In the genomic region with DNA sequence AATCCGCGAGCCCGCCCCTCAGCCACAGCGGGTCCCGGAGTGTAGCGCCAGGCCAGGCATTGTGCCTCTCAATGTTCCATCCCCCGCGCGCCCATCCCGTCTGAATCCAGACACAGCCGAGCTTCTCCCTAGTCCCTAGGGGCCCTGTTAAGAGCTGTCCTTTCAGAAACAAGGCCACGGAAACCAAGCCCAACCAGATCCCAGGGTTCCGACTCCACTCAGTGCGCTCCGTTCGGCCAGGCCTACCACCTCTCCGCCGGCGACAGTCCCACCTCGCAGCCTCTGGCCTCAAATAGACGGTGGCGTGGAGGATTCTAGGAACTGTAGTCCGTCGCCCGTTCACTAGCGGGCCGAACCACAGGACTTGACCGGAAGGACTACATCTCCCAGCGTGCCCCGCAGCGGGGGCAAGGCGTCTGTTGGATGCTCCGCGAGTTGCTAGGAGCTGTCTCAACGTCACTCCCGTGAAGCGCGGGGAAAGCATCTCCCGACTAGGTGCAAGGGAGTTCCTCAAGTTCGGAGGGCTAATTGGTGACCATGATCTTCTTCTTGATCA, we compare ENCODE assay signal across 8 mouse cellular contexts. TPM values are rescaled to one million over a fixed set of nuclear protein-coding genes. Genes with fewer than 3 reads are reported as not detected.
A peak's percentile ranks its signal among the peaks of the same experiment; 100 is the strongest.
DNase-seq lines count a peak whose midpoint lies in the region; ATAC-seq and TF ChIP-seq lines count a peak whose summit lies in the region.

A gene (minus strand): TSS at position 283 of the 556 bp plus-strand sequence.

- DNase-seq in Patski (ENCODE audit: low read depth, low spot score) = peak; percentile 72
- peak; percentile 98 for DNase-seq in cerebellum, postnatal 14 days
- peak; percentile 86 to 95 for DNase-seq in frontal cortex, postnatal 25 days (ENCODE audit: low spot score in 2 of 2)
- peak; percentile 98 for DNase-seq in hindbrain, embryonic 14.5 days (ENCODE audit: low spot score)
- DNase-seq in layer of hippocampus, postnatal 36 days = peak; percentile 96 to 97
- peak; percentile 97 for DNase-seq in lung, postnatal 36 days
- DNase-seq in retina, postnatal 1 day = peak; percentile 97
- DNase-seq in urinary bladder, adult 18-20 months (ENCODE audit: low spot score in 2 of 2) = peak; percentile 86 to 93

- peak within 1 kb of the TSS; percentile 57 for H3K4me2 ChIP-seq in hindbrain, embryonic 14.5 days (replicated peaks)

- under 1% methylated on average over 40 of the region's 40 CpGs for WGBS in hindbrain, embryonic 14.5 days

- no peaks in the 10 kb centered on the region for H3K9me3 ChIP-seq in hindbrain, embryonic 14.5 days (ENCODE audit: control insufficient read depth, low read length)

- no peak for TF ChIP-seq CTCF in Patski (IDR thresholded peaks at IDR 0.05)

- peak; percentile 91 for ATAC-seq in Patski
- ATAC-seq in hindbrain, embryonic 14.5 days (ENCODE audit: low FRiP score) = peak; percentile 97

- H3K4me3 ChIP-seq in hindbrain, embryonic 14.5 days (replicated peaks; ENCODE audit: low read length) = peak within 1 kb of the TSS; percentile 67

- peak within 1 kb of the TSS; percentile 85 for H3K9ac ChIP-seq in hindbrain, embryonic 14.5 days

- peaks cover 13% of the 10 kb centered on the region for H3K4me1 ChIP-seq in hindbrain, embryonic 14.5 days (replicated peaks; ENCODE audit: control insufficient read depth, insufficient read depth, low read length)

- H3K27me3 ChIP-seq in Patski = no peaks in the 10 kb centered on the region
- no peaks in the 10 kb centered on the region for H3K27me3 ChIP-seq in hindbrain, embryonic 14.5 days (ENCODE audit: control insufficient read depth, insufficient read depth, low read length)

- peaks cover 49% of the 10 kb centered on the region for H3K36me3 ChIP-seq in hindbrain, embryonic 14.5 days (replicated peaks; ENCODE audit: control insufficient read depth, insufficient read depth)

- H3K27ac ChIP-seq in hindbrain, embryonic 14.5 days = peak within 1 kb of the TSS; percentile 93

- POLR2A ChIA-PET in Patski (lab: Charles Lee) = interaction anchor here (0.6 to 3.3 kb wide), 4 partner anchors 17 to 32 kb away, joined by 3 to 12 read pairs (median 4); no protein-coding TSS in a partner anchor

- in situ Hi-C loops in Patski (cut with MboI; ENCODE audit: low pct_unique_long_range_greater_than_20kb) = no loop called here

- CTCF ChIA-PET in Patski (lab: Charles Lee) = interaction anchor here (1.1 to 1.8 kb wide), 2 partner anchors 18 to 29 kb away, joined by 5 read pairs; a partner anchor contains a TSS

RNA-seq across cellular contexts. Expression of the gene that starts here (rescaled TPM):
- 49.2 TPM for polyA plus RNA-seq in Patski (2021)
- 43.0 and 45.4 TPM in 2 replicates for polyA plus RNA-seq in hindbrain, embryonic 14.5 days (2014; fragmentation: Nextera tagmentation; extraction: Ambion mirVana)
- total RNA-seq in layer of hippocampus, postnatal 36 days (2021) = 10 to 100 TPM; 80.9 to 95.6 TPM

Comparison
In these comparisons a context has a peak if more than half of its experiments do, and no peak if none do; other contexts are left out.
1. Peak in every context shown above with its lines: DNase-seq, ATAC-seq, H3K4me3 ChIP-seq and H3K27ac ChIP-seq.